In genomic region chr16:30024681-30025262, GRCm38 (mm10) we compare ENCODE assay signal across 7 mouse cellular contexts. TPM values are rescaled to one million over a fixed set of nuclear protein-coding genes. Genes with fewer than 3 reads are reported as not detected.
DNase-seq lines count a peak whose midpoint lies in the region; ATAC-seq and TF ChIP-seq lines count a peak whose summit lies in the region.

No protein-coding gene starts in this region.

- peak; percentile 50; the same call in 1 of the 2 replicates for ATAC-seq in liver, embryonic 13.5 days (ENCODE audit: low read depth)
- ATAC-seq in liver, embryonic 12.5 days: no peak
- ATAC-seq in forebrain, embryonic 12.5 days (ENCODE audit: low FRiP score): no peak

- no peaks in the 10 kb centered on the region for H3K36me3 ChIP-seq in liver, embryonic 13.5 days
- H3K36me3 ChIP-seq in liver, embryonic 12.5 days: no peaks in the 10 kb centered on the region
- no peaks in the 10 kb centered on the region for H3K36me3 ChIP-seq in myocyte (ENCODE audit: control insufficient read depth, insufficient read depth)
- no peaks in the 10 kb centered on the region for H3K36me3 ChIP-seq in forebrain, embryonic 12.5 days (replicated peaks)

- H3ac ChIP-seq in myocyte (ENCODE audit: control insufficient read depth, insufficient read length): no peak overlapping the region

- TF ChIP-seq POLR2A in myocyte (IDR thresholded peaks at IDR 0.05; ENCODE audit: insufficient read length, low read depth): no peak

- H3K79me2 ChIP-seq in myocyte (ENCODE audit: control insufficient read depth, insufficient read depth): no peaks in the 10 kb centered on the region

- no peak overlapping the region for H3K4me2 ChIP-seq in liver, embryonic 13.5 days
- H3K4me2 ChIP-seq in liver, embryonic 12.5 days: no peak overlapping the region
- H3K4me2 ChIP-seq in myocyte (ENCODE audit: low read depth): peak overlapping the region; percentile 39
- H3K4me2 ChIP-seq in forebrain, embryonic 12.5 days: no peak overlapping the region

- no peak overlapping the region for H3K27ac ChIP-seq in liver, embryonic 13.5 days
- no peak overlapping the region for H3K27ac ChIP-seq in liver, embryonic 12.5 days
- H3K27ac ChIP-seq in forebrain, embryonic 12.5 days: no peak overlapping the region

- DNase-seq in liver, embryonic 13.5 days: no peak
- DNase-seq in adrenal gland, adult 18-20 months (ENCODE audit: low spot score in 2 of 2): peak; percentile 45 to 53
- DNase-seq in heart, postnatal 25 days (ENCODE audit: low spot score): peak; percentile 51
- DNase-seq in testis, postnatal 10 days (ENCODE audit: low spot score): no peak

- H3K9me3 ChIP-seq in liver, embryonic 13.5 days (replicated peaks): no peaks in the 10 kb centered on the region
- no peaks in the 10 kb centered on the region for H3K9me3 ChIP-seq in liver, embryonic 12.5 days (replicated peaks)
- H3K9me3 ChIP-seq in forebrain, embryonic 12.5 days: no peaks in the 10 kb centered on the region

- 26% methylated on average over 9 of the region's 9 CpGs for WGBS in liver, embryonic 13.5 days (ENCODE audit: insufficient replicate concordance)
- 26% methylated on average over 9 of the region's 9 CpGs for WGBS in liver, embryonic 12.5 days (ENCODE audit: insufficient replicate concordance)
- 69% methylated on average over 9 of the region's 9 CpGs for WGBS in forebrain, embryonic 12.5 days

- intact Hi-C loops in heart, postnatal 25 days (cut with DNase I): no loop called here

- peaks cover 11% of the 10 kb centered on the region for H3K27me3 ChIP-seq in liver, embryonic 13.5 days
- peaks cover 27% of the 10 kb centered on the region; the same call in 1 of the 2 replicates for H3K27me3 ChIP-seq in liver, embryonic 12.5 days (replicated peaks)
- no peaks in the 10 kb centered on the region for H3K27me3 ChIP-seq in myocyte (ENCODE audit: control insufficient read depth, insufficient read depth, insufficient read length)
- peaks cover 61% of the 10 kb centered on the region for H3K27me3 ChIP-seq in forebrain, embryonic 12.5 days

- H3K9ac ChIP-seq in liver, embryonic 13.5 days: no peak overlapping the region
- no peak overlapping the region for H3K9ac ChIP-seq in liver, embryonic 12.5 days
- H3K9ac ChIP-seq in forebrain, embryonic 12.5 days: no peak overlapping the region

- no peak overlapping the region for H3K4me3 ChIP-seq in liver, embryonic 13.5 days (replicated peaks)
- H3K4me3 ChIP-seq in liver, embryonic 12.5 days: no peak overlapping the region
- no peak overlapping the region for H3K4me3 ChIP-seq in myocyte
- no peak overlapping the region for H3K4me3 ChIP-seq in forebrain, embryonic 12.5 days (replicated peaks)

- peaks cover 14% of the 10 kb centered on the region; the same call in 1 of the 2 replicates for H3K4me1 ChIP-seq in liver, embryonic 13.5 days (replicated peaks)
- peaks cover 8% of the 10 kb centered on the region for H3K4me1 ChIP-seq in liver, embryonic 12.5 days
- H3K4me1 ChIP-seq in forebrain, embryonic 12.5 days: peaks cover 51% of the 10 kb centered on the region

TF ChIP-seq in myocyte, 11 proteins besides CTCF, POLR2A, EP300 and RAD21:
- TF ChIP-seq USF1 (IDR thresholded peaks at IDR 0.05; ENCODE audit: low read depth) (no peak), TCF3 (IDR thresholded peaks at IDR 0.05; ENCODE audit: insufficient read length, low read depth) (no peak), E2F4 (IDR thresholded peaks at IDR 0.05; ENCODE audit: insufficient read depth) (no peak), MAX (IDR thresholded peaks at IDR 0.05; ENCODE audit: low read depth) (peak; percentile 15), SRF (IDR thresholded peaks at IDR 0.05; ENCODE audit: control insufficient read depth, insufficient read length, low read depth) (no peak), MYOD1 (IDR thresholded peaks at IDR 0.05; ENCODE audit: control insufficient read depth in 1 of 3, insufficient read length in 2 of 3, low read depth in 2 of 3) (peak in 2 of 3 experiments; percentile 75 to 84), POLR2AphosphoS2 (IDR thresholded peaks at IDR 0.05; ENCODE audit: insufficient read length, low read depth) (no peak), MYOG (IDR thresholded peaks at IDR 0.05; ENCODE audit: control insufficient read depth in 1 of 3, insufficient read depth in 1 of 3, insufficient read length in 2 of 3, low read depth in 2 of 3) (no peak), CEBPB (IDR thresholded peaks at IDR 0.05; ENCODE audit: insufficient read depth, poor library complexity, severe bottlenecking) (peak; percentile 78; the same call in 1 of the 2 replicates), TCF12 (IDR thresholded peaks at IDR 0.05; ENCODE audit: insufficient read depth, poor library complexity, severe bottlenecking) (no peak), REST (IDR thresholded peaks at IDR 0.05; ENCODE audit: insufficient read depth, insufficient read length) (no peak)

RNA-seq across cellular contexts. Expression of gene Hes1, which starts 39.4 kb away (rescaled TPM):
- polyA plus RNA-seq in liver, embryonic 13.5 days (2015; fragmentation: Nextera tagmentation; extraction: Ambion mirVana): 5.9 and 6.9 TPM in 2 replicates
- 12.5 and 12.7 TPM in 2 replicates for polyA plus RNA-seq in liver, embryonic 12.5 days (2016; fragmentation: Nextera tagmentation; extraction: Ambion mirVana)
- total RNA-seq in adrenal gland, adult 18-20 months (2021): 10 to 100 TPM; 21.0 to 31.1 TPM
- total RNA-seq in heart, postnatal 25 days (2021): 10 to 100 TPM; 24.0 to 27.4 TPM
- polyA plus RNA-seq in myocyte (2012; fragmentation: generic; extraction: Trizol): 35.8 TPM
- polyA plus RNA-seq in forebrain, embryonic 12.5 days (2016; fragmentation: Nextera tagmentation; extraction: Ambion mirVana): 60.2 and 62.6 TPM in 2 replicates

Comparison
In these comparisons a context has a peak if more than half of its experiments do, and no peak if none do; other contexts are left out.
1. DNase-seq: peak in adrenal gland, adult 18-20 months (2 of 2) and heart, postnatal 25 days (single experiment); none in liver, embryonic 13.5 days (single experiment) and testis, postnatal 10 days (single experiment).